Mouse (Mus musculus) left cerebral cortex, adult 2 months (tissue): ENCODE measurements around the gene Rbbp9. TPM values are rescaled to one million over a fixed set of nuclear protein-coding genes. Genes with fewer than 3 reads are reported as not detected.
"Not testable (repeated sequence)": the region's sequence is repeated elsewhere in the genome, so short reads cannot be mapped to it uniquely, and the experiment has no call there.

ENCODE experiments used
- DNase-seq, 2 experiments: peaks; one replicate each; pipeline ENCODE4 v3.0.0; 2021 to 2022; ENCODE audit warnings: low spot score in 2 of 2, mixed read lengths in 1 of 2; ENCODE audit errors: extremely low spot score in 1 of 2
- H3K27ac ChIP-seq: fragments of 200-600 bp; 2 replicates; pipeline ENCODE4 v1.8.1; 2022
- H3K4me3 ChIP-seq: fragments of 200-600 bp; 2 replicates; pipeline ENCODE4 v1.8.1; 2022
- CTCF ChIP-seq: fragments of 200-600 bp; IDR thresholded peaks from 2 replicates; pipeline ENCODE4 v1.8.1; 2022; ENCODE audit warnings: antibody characterized with exemption, mild to moderate bottlenecking, moderate library complexity
- intact Hi-C: fragments of 180-260 bp; cut with DNase I; formaldehyde crosslinking; loops from one replicate; pipeline ENCODE4 v1.15.1; 2025
- long read RNA-seq, 2 experiments: library from polyadenylated mRNA; stranded (forward); transcript quantifications; one replicate each; pipeline ENCODE4 v2.0.0; 2021; ENCODE audit warnings: borderline mapping rate in 2 of 2
- total RNA-seq, 2 experiments: library from RNA; stranded (reverse); gene quantifications; 2 replicates each; pipeline ENCODE4 v1.2.3; 2021

The Rbbp9 gene
- 10 to 100 TPM; 26.1 to 26.4 TPM for total RNA-seq
- long read RNA-seq, experiment 1, transcript Rbbp9-201 (5 exons, 2,170 nt), result major isoform, 36 of 38 reads
- long read RNA-seq, experiment 1, partial matches to known transcripts, result 0 of 38 reads
- long read RNA-seq, experiment 1, other reads (novel, unspliced or antisense), result 2 of 38 reads
- long read RNA-seq, experiment 2, transcript Rbbp9-201 (5 exons, 2,170 nt), result major isoform, 21 of 23 reads
- long read RNA-seq, experiment 2, partial matches to known transcripts, result 0 of 23 reads
- long read RNA-seq, experiment 2, other reads (novel, unspliced or antisense), result 2 of 23 reads

DNA sequence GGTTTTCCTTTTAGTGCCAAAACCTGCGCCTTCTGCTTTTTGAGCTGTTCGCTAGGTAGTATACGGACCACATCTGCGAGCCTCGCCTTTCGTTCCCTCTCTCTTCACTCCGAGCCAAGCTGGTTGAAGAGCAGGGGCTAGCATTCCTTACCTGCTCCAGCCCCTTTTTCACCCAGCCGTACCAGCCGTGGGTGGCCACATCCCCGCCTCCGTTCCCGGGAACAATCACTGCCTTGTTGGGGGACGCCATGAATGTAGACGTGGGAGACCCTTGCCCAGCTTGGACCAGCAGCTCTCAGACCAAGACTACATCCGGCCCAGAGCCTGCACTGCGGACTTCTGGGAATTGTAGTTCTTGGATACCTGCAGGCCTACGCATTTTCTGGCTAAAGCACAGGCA lies at the start of gene Rbbp9:
TSS of gene Rbbp9 (minus strand) at position 341 of the 400 bp plus-strand sequence.
- TF ChIP-seq CTCF, result no peak
- intact Hi-C loops, result loop anchor here (2.0 kb wide), 1 partner anchor 24 kb away; the partner anchor contains the start of genes Dzank1 and Polr3f
- H3K27ac ChIP-seq, result peak within 1 kb of the TSS; percentile 93
- peak within 1 kb of the TSS; percentile 79 for H3K4me3 ChIP-seq
- DNase-seq, result peak; percentile 70

DNA sequence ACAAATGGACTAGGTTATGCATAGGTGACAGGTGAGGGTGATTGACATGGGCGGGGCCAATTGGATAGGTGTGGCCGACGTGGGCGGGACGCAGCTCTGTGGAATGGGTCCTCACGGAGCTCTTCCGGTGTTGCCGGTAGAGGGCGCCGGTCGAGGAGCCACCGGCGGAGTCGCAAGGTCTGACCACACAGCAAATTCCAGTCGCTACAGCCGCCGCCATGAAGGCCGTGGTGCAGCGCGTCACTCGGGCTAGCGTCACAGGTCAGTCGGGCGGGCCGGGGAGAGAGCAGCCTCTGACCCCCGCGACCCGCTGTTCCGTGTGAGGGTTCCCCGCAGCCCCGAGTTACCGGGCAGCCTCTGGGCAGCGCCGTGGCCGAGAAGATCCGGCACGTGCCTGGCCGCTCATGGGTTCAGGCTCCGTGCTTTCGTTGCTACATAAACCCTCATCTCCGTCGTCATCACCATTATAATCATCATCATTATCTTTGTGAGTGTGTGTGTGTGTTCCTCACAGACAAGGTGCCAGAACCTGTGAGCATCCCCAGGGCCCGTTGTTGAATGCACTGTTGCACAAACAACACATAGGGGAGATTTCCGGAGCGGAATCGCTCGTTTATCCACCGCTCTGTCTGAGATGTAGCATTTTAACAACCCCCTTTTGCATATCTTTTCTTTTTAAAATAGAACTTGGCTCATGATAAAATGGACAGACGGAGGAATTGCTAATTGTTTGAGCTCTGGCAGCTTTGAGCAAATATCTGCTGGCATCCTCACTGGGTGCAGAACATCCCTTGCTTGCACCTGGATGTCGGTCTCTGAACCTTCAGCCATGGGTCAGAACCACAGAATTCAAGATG lies 49.4 kb upstream of the Rbbp9 start, which contains the start of gene Dtd1:
TSS of gene Dtd1 (plus strand) at position 67 of the 857 bp plus-strand sequence.
- Histone ChIP-seq H3K27ac (peak within 1 kb of the TSS; percentile 98), H3K4me3 (peak within 1 kb of the TSS; percentile 67)
- intact Hi-C loops, result loop anchor here (5.0 kb wide), 1 partner anchor 987 kb away; no protein-coding TSS in a partner anchor
- peak; percentile 93 for TF ChIP-seq CTCF
- DNase-seq, result peak; percentile 90

DNA sequence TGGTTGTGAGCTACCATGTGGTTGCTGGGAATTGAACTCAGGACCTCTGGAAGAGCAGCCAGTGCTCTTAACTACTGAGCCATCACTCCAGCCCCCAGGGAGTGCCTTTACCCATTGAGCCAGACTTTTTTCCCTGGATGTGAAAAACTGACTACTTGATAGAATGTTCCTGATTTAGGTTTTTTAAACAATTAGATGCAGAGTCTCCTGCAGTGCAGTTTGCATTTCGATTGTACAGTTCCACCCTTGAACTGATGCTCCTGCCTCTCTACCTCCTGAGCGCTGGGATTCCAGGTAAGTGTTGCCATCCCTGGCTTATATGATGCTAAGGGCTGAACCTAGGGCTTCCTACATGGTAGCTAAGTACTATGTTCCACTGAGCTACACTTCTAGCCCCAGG lies 47.3 kb upstream of the Rbbp9 start:
- DNase-seq, result no peak
- no peak for TF ChIP-seq CTCF
- intact Hi-C loops, result no loop called here
- H3K4me3 ChIP-seq, result no peak overlapping the region
- H3K27ac ChIP-seq, result no peak overlapping the region

DNA sequence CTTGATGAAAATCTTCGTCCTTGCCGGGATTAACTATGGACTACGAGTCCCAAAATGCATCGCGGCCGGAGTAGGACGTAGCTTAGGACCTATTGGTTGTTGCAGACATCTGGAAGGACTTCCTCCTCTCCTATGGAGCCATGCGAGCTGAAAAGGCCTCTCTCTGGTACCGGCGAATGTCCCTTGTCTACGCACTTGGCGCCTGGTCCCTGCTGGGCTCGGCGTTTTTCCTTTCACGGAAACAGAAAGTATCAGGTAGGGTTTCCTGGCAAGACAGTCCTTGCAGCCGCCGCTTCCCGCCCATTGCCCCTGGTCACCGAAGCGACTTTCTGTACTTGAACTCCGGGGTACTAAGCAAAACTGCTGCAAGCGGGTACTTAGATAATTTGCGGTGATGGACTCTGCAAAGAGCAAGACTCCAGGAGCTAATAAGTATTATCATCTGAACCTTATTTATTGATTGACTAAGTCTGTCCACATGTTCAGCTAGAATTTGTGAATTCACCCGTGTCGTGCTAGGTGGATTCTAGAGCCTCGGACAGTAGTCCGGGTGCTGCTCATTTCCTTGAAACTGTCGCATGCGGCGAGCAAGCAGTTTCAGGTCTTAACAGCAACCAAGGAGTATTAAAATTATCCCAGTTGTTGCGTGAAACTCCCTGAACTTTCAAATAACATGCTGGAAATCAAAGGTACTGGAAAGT lies 43.4 kb upstream of the Rbbp9 start, which contains the start of gene Smim26:
TSS of gene Smim26 (plus strand) at position 104 of the 701 bp plus-strand sequence.
- Histone ChIP-seq H3K27ac (peak within 1 kb of the TSS; percentile 74), H3K4me3 (peak within 1 kb of the TSS; percentile 57)
- TF ChIP-seq CTCF, result no peak
- intact Hi-C loops, result loop anchor here (5.0 kb wide), 1 partner anchor 37 kb away; the partner anchor contains the start of gene Sec23b
- DNase-seq, result peak; percentile 77 to 80

DNA sequence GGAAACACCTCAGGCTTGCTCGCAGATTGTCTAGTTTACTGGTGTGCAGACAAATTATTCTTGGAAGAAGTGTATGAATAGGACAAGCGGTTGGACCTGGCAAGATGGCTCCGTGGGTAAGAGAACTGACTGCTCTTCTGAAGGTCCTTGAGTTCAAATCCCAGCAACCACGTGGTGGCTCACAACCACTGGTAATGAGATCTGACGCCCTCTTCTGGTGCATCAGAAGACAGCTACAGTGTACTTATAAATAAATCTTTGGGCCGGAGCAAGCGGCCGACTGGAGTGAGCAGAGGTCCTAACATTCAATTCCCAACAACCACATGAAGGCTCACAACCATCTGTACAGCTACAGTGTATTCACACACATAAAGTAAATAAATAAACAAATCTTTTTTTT lies 42.4 kb upstream of the Rbbp9 start:
- not testable (repeated sequence) for DNase-seq, H3K27ac ChIP-seq
- intact Hi-C loops, result loop anchor here (5.0 kb wide), 1 partner anchor 36 kb away; the partner anchor contains the start of gene Sec23b

DNA sequence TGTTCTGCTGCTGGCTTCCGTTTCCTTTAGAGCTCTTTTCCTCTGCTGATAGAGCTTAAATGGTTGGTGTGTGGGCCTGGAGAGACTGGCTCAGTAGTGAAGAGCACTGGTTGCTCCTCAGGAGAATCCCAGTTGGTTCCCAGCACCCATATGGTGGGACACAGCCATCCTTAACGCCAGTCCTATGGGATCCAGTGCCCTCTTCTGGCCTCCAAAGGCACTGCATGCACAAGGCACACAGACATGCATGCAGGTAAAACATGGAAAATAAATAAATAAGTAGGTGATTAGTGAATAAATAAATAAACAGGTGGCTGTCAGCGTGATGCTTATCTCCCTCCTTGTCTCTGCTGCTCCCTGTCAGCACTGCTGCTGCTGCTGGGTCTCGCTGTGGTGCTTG lies 38.1 kb upstream of the Rbbp9 start:
- intact Hi-C loops, result no loop called here
- Histone ChIP-seq H3K4me3 (no peak overlapping the region), H3K27ac (no peak overlapping the region)
- no peak for DNase-seq
- TF ChIP-seq CTCF, result peak; percentile 39

More for the DNA sequence above, 42.4 kb upstream of the Rbbp9 start:
- H3K4me3 ChIP-seq, result not testable (repeated sequence)

DNA sequence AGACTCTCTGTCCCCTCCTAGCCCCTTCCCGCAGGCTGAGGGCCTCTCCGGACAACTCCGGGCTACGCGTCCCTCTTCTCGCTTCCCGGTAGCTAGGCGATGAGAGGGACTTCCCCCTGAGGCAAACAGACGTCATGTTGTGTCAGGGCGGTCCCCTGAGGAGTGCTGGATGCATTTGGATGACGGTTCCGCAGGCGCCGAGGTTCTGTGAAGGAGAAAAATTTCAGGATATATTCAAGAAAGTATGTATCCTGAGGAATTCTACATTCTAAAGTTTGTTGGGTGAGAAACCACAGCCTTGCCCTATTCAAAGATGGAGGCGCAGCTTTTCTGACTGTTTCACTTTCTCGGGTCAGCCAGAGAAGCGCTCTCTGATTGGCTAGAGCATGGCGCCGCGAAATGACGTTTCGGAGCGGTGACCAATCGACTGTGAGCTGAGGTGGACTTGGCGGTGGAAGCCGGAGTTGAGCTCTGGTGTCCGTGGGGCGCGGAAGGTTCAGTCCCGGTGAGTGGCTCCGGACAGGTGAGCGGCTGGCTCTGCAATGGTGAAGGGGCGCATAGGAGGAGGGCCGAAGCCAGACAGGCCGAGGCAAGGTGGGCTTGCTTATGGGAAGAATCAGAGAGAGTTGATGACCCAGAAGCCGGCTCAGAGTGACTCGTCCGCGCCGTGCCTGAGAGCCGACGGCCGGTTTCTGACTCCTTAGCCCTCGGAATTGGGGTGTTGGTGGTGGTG lies 5.3 kb upstream of the Rbbp9 start, which contains the start of gene Sec23b:
TSS of gene Sec23b (plus strand) at position 410 of the 733 bp plus-strand sequence.
- intact Hi-C loops, result loop anchor here (1.0 to 5.0 kb wide), 3 partner anchors 29 to 284 kb away; partner anchors contain the start of genes Dzank1, Mgme1, Polr3f and Smim26
- Histone ChIP-seq H3K4me3 (peak within 1 kb of the TSS; percentile 69), H3K27ac (peak within 1 kb of the TSS; percentile 88)
- TF ChIP-seq CTCF, result no peak
- DNase-seq, result peak; percentile 96 to 97

DNA sequence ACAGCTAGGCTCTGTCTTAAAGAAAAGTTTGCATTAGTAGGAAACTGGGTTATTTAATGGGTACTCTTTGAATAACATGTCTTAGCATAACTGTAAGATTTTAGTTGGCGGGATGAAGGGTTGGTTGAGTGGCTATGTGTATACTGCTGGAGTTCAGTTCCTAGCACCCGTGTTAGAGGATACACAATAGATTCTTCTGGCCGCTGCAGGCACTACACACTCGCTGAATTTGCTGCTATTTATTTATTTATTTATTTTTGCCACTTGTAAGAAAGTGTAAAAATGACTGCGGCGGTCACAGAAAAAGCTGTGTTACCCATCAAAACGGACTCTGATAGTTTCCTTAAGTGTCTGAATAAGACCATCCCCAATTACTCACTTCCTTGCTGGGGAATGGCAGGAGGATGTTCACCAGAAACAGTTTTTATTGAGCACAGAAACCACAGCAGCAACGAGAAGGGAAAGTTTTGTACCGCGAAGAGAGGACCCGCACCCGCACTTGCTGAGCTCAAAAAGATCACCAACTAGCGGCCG lies 4.7 kb upstream of the Rbbp9 start:
- Histone ChIP-seq H3K27ac (peak overlapping the region; percentile 88), H3K4me3 (peak overlapping the region; percentile 69)
- intact Hi-C loops, result loop anchor here (5.0 kb wide), 2 partner anchors 37 to 283 kb away; partner anchors contain the start of genes Mgme1, Smim26 and Snx5
- TF ChIP-seq CTCF, result no peak
- no peak for DNase-seq

DNA sequence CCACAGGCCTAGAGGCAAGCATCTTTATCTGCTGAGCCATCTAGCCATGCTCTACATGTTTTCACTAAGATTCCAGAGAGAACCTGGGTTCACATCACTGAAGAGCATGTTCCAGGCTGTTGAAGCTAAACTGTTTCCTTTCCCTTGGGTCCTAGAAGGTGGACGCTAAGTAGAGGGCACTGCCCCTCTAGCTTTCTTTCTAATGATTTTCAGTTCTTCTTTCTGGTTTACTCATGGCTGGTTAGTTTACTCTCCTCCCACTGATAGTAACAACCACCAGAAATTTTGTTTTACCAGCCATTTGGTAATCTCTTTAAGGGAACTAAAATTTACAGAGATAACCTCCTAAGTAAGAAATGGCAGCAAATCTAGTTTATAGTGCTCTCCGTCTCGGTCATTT lies 3.2 kb upstream of the Rbbp9 start:
- DNase-seq, result no peak
- no peak overlapping the region for H3K4me3 ChIP-seq
- TF ChIP-seq CTCF, result no peak
- intact Hi-C loops, result no loop called here
- H3K27ac ChIP-seq, result no peak overlapping the region

DNA sequence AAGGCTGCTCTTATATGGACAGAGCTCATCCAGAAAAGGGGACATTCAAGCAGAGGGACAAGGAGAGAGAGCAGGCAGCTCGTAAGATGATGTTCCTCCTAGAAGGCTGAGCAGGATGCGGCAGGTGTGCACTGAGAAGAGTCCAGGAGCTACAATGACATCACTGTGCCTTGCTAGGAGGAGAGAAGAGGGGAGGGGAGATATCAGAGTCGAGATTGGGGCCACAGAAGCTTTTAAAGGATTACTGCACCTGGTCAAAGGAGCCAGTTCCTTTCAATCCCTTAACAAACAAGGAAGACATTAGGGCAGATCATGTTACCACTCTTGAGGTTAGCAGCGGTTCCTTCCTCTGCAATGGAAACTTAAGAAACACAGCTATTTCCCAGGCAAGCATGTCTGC lies 3.1 kb downstream of the Rbbp9 start:
- no peak overlapping the region for H3K4me3 ChIP-seq
- intact Hi-C loops, result no loop called here
- no peak for DNase-seq
- TF ChIP-seq CTCF, result no peak
- no peak overlapping the region for H3K27ac ChIP-seq
